Mouse (Mus musculus) stomach, postnatal 0 days (tissue): Measurements from ENCODE around the gene Tmtc3. TPM values are rescaled to one million over a fixed set of nuclear protein-coding genes. Genes with fewer than 3 reads are reported as not detected.

Source experiments
- ATAC-seq: fragments of 200-750 bp; cut with Nextera tagmentation; 2 replicates; pipeline ENCODE4 v1.8.0; 2017; ENCODE audit not compliant: low FRiP score, low TSS enrichment
- DNase-seq: peaks from one replicate; pipeline ENCODE4 v3.0.0-alpha.2; 2016; ENCODE audit warnings: low spot score
- H3K27ac ChIP-seq: fragments of 300-500 bp; sonication (generic); replicated peaks from 2 replicates; pipeline ENCODE4 v1.5.1; 2014; ENCODE audit warnings: mild to moderate bottlenecking, control low read depth
- H3K27me3 ChIP-seq: fragments of 300-500 bp; sonication (generic); 2 replicates; pipeline ENCODE4 v1.6.1; 2014; ENCODE audit warnings: low read length; ENCODE audit not compliant: control insufficient read depth, insufficient read depth
- H3K36me3 ChIP-seq: fragments of 300-500 bp; sonication (generic); 2 replicates; pipeline ENCODE4 v1.6.1; 2014; ENCODE audit warnings: low read length, mixed read lengths; ENCODE audit not compliant: control insufficient read depth, insufficient read depth
- H3K4me1 ChIP-seq: fragments of 300-500 bp; sonication (generic); replicated peaks from 2 replicates; pipeline ENCODE4 v1.6.1; 2014; ENCODE audit warnings: antibody characterized with exemption; ENCODE audit not compliant: control insufficient read depth, insufficient read depth
- H3K4me2 ChIP-seq: fragments of 300-500 bp; sonication (generic); replicated peaks from 2 replicates; pipeline ENCODE4 v1.6.1; 2014; ENCODE audit warnings: low read depth, mild to moderate bottlenecking, control low read depth, moderate library complexity
- H3K4me3 ChIP-seq: fragments of 300-500 bp; sonication (generic); 2 replicates; pipeline ENCODE4 v1.5.1; 2014; ENCODE audit warnings: low read depth, low read length, control low read depth
- H3K9ac ChIP-seq: fragments of 300-500 bp; sonication (generic); 2 replicates; pipeline ENCODE4 v1.6.1; 2014; ENCODE audit warnings: mild to moderate bottlenecking, low read length, control low read depth, mixed read lengths
- H3K9me3 ChIP-seq: fragments of 300-500 bp; sonication (generic); 2 replicates; pipeline ENCODE4 v1.6.1; 2016; ENCODE audit warnings: low read length; ENCODE audit not compliant: control insufficient read depth
- CTCF ChIP-seq: IDR thresholded peaks from 2 replicates; pipeline ENCODE4 v1.5.1; 2016; ENCODE audit warnings: antibody characterized with exemption, low read depth, mild to moderate bottlenecking, moderate library complexity
- EP300 ChIP-seq: optimal IDR thresholded peaks from 2 replicates; pipeline ENCODE3; 2016; ENCODE audit warnings: antibody characterized with exemption
- WGBS: fragments of 180-500 bp; shearing (Covaris S2); extraction: QIAGEN DNeasy Blood & Tissue Kit; methylation state at CpG from one replicate; pipeline ENCODE4 v1.1.7; 2014; 5-methylcytosine and 5-hydroxymethylcytosine counted together
- polyA plus RNA-seq: library from polyadenylated mRNA; unstranded; fragments of >200 nt; fragmentation: Nextera tagmentation; extraction: Ambion mirVana; gene quantifications from 2 replicates; pipeline ENCODE4 v1.2.1, GENCODE M21; 2015

Tmtc3 gene
- polyA plus RNA-seq, 1 experiment from 2014 or later = 7.6 TPM

DNA sequence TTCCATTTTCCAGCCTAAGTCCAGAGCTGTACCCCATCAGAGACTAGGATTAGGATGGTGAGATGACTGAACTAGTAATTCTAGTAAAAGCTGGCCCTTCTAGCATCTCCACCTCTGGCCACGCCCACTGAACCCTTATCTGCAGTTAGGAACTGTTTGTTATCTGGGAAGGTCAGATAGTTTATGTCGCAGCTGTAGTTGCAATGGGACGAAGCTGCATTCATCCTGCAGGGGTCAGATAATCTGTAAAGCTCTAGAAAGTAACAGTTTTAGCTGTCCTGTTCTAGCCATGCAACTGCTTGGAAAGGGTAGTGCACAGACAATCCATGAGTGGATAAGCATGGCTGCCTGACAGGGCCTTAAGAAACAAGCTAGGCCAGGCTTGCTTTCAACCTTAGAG, 11.2 kb upstream of the Tmtc3 start:
- H3K27me3 ChIP-seq = no peaks in the 10 kb centered on the region
- H3K36me3 ChIP-seq = peaks cover 5% of the 10 kb centered on the region; the same call in 1 of the 2 replicates
- H3K4me3 ChIP-seq = no peak overlapping the region
- no peaks in the 10 kb centered on the region for H3K9me3 ChIP-seq
- DNase-seq (no peak), ATAC-seq (no peak)
- H3K9ac ChIP-seq = no peak overlapping the region
- H3K27ac ChIP-seq = no peak overlapping the region
- no peak overlapping the region for H3K4me2 ChIP-seq
- no peak for TF ChIP-seq EP300
- no peak for TF ChIP-seq CTCF
- no peaks in the 10 kb centered on the region for H3K4me1 ChIP-seq
- WGBS = 48% methylated on average over 3 of the region's 3 CpGs

DNA sequence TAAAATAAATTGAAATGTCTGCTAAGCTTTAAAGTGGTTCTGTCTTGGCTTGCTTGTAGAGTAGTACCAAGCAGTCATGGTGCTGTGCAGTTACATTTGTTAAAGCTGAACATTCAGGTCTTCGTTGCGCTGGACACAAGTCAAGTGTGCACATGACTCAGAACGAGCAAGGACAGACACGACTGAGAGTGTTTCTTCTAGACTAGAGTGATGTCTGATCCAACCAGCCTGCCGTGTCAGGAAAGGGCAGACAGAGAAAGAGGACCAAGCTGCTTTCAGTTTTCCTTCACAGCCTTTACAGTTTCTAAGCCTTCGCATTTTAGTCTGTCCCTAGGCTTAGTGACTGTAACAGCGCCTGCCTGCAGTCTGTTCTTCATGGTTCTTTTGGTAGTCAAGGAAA, 4.8 kb upstream of the Tmtc3 start:
- no peak for ATAC-seq
- H3K4me1 ChIP-seq = no peaks in the 10 kb centered on the region
- DNase-seq = no peak

DNA sequence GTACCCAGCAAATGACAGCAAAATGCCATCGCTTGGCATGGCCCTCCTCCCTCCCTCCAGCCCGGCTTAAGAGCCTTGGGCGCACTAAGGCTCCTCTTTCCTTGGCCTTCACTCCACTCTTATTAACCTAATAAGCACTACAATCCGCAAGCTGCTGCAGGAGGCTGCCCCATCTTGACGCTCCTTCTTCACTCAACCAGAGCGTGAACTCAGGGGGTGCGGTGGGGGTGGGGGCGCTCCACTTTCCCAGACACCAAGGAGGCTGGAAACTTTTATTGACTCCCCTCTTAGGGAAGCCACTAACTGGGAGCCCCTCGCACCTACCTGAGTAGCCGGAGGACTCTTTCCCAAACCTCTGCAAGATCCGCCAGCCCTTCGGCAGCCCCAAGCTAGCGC, 451 bp downstream of the Tmtc3 start:
- 0% methylated on average over 13 of the region's 13 CpGs for WGBS
- peak overlapping the region; percentile 80 for H3K9ac ChIP-seq
- H3K9me3 ChIP-seq = no peaks in the 10 kb centered on the region
- H3K4me3 ChIP-seq = peak overlapping the region; percentile 73
- H3K36me3 ChIP-seq = no peaks in the 10 kb centered on the region
- no peaks in the 10 kb centered on the region for H3K4me1 ChIP-seq
- H3K27ac ChIP-seq = peak overlapping the region; percentile 79
- no peak for TF ChIP-seq EP300
- TF ChIP-seq CTCF = no peak
- peak overlapping the region; percentile 57 for H3K4me2 ChIP-seq
- DNase-seq (no peak), ATAC-seq (no peak)
- no peaks in the 10 kb centered on the region for H3K27me3 ChIP-seq

More for the DNA sequence above, 4.8 kb upstream of the Tmtc3 start:
- H3K9me3 ChIP-seq = no peaks in the 10 kb centered on the region
- H3K4me2 ChIP-seq = no peak overlapping the region
- TF ChIP-seq CTCF = no peak
- no peak for TF ChIP-seq EP300
- 75% methylated on average over 7 of the region's 7 CpGs for WGBS
- H3K9ac ChIP-seq = no peak overlapping the region
- H3K36me3 ChIP-seq = peaks cover 5% of the 10 kb centered on the region; the same call in 1 of the 2 replicates
- no peak overlapping the region for H3K27ac ChIP-seq
- H3K27me3 ChIP-seq = no peaks in the 10 kb centered on the region
- no peak overlapping the region for H3K4me3 ChIP-seq

DNA sequence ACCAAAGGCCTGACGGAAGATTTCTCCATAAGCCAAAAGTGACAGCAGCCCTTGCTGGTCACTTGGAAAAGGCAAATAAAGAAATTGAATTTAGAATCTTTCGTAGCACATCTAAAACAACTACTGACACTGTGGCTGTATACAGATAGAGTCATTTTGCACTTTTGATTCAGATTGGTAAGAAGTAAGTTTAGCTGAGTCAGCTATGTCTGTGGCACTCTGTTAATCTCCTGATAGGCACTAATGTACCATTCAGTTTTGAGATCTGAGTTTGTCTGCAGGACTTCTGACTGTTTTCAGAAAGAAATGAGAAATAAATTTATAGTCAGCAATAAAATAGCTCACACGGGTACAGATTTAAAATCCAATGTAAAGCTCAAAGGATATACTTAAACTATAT, 7.6 kb downstream of the Tmtc3 start:
- H3K9ac ChIP-seq = no peak overlapping the region
- ATAC-seq (no peak), DNase-seq (no peak)
- no peak overlapping the region for H3K4me2 ChIP-seq
- H3K27me3 ChIP-seq = no peaks in the 10 kb centered on the region
- no peaks in the 10 kb centered on the region for H3K4me1 ChIP-seq
- WGBS = 90% methylated on average over 3 of the region's 3 CpGs
- peaks cover 3% of the 10 kb centered on the region for H3K36me3 ChIP-seq
- no peak overlapping the region for H3K27ac ChIP-seq
- no peak for TF ChIP-seq EP300
- TF ChIP-seq CTCF = no peak
- no peak overlapping the region for H3K4me3 ChIP-seq
- H3K9me3 ChIP-seq = no peaks in the 10 kb centered on the region

DNA sequence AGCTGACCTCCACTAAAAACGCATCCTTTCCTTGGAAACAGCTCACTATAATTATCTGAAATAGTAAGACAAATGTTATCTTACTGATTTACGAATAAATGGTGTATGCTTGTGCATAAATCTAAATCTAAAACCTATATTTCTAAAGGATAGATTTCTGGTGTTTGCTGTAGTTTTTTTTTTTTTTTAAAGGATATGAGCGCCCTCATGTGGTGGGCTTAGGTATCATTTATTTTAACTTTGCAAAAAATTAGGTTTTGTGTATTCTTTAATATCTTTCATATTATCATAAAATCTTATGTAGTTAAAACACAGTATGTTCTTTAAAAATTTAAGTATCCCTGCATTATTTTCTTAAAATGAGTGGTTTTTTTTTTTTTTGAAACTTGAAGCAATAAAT, 12.1 kb downstream of the Tmtc3 start:
- ATAC-seq = no peak
- WGBS = 50% methylated on average over 3 of the region's 3 CpGs
- DNase-seq = no peak
- no peaks in the 10 kb centered on the region for H3K4me1 ChIP-seq
- H3K9ac ChIP-seq = no peak overlapping the region
- peak; percentile 64 for TF ChIP-seq CTCF
- TF ChIP-seq EP300 = no peak
- H3K9me3 ChIP-seq = no peaks in the 10 kb centered on the region
- H3K27me3 ChIP-seq = no peaks in the 10 kb centered on the region
- H3K36me3 ChIP-seq = peaks cover 3% of the 10 kb centered on the region
- no peak overlapping the region for H3K4me3 ChIP-seq
- no peak overlapping the region for H3K27ac ChIP-seq
- H3K4me2 ChIP-seq = no peak overlapping the region

DNA sequence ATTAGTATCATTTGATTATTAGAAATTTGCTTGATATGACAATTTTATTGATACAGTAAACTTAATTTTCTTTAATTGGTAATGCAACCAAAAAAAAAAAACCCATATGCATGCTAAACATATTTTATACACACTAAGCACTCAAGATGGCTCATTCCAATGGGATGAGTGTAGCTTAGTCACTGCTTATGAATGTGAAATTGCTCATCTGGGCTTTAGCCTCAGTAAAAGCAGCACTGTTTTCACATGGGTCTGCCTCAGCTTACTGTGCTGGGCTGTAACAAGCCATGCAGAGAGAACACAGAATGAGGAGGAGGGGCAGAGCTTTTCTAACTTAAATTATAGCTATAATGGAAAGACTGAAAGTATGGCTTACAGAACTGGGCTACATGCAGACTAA, 26.6 kb downstream of the Tmtc3 start:
- no peak overlapping the region for H3K9ac ChIP-seq
- H3K9me3 ChIP-seq = no peaks in the 10 kb centered on the region
- peaks cover 4% of the 10 kb centered on the region; the same call in 1 of the 2 replicates for H3K36me3 ChIP-seq
- DNase-seq (no peak), ATAC-seq (no peak)
- no peak for TF ChIP-seq EP300
- no peak for TF ChIP-seq CTCF
- no peaks in the 10 kb centered on the region for H3K4me1 ChIP-seq
- no peaks in the 10 kb centered on the region for H3K27me3 ChIP-seq
- H3K4me3 ChIP-seq = no peak overlapping the region
- H3K4me2 ChIP-seq = no peak overlapping the region
- H3K27ac ChIP-seq = no peak overlapping the region
